Mouse (Mus musculus): Measurements from ENCODE around the gene Prkd2. TPM values are rescaled to one million over a fixed set of nuclear protein-coding genes. Genes with fewer than 3 reads are reported as not detected.

Gene Prkd2
- polyA plus RNA-seq, 1 experiment from 2014 or later: 11.6 TPM

GRCm38 (mm10) chr7:16837916-16838803 lies 4.5 kb upstream of the Prkd2 start:
- H3K4me3 ChIP-seq (ENCODE audit: low read depth, low read length): no peak overlapping the region
- H3K27ac ChIP-seq (ENCODE audit: low read depth, low read length): no peak overlapping the region
- no peak for ATAC-seq (replicated peaks; ENCODE audit: insufficient number of reproducible peaks, low FRiP score, low TSS enrichment)
- H3K4me1 ChIP-seq (ENCODE audit: control insufficient read depth, insufficient read depth, low read length): no peaks in the 10 kb centered on the region; the same call in 1 of the 2 replicates
- 92% methylated on average over 18 of the region's 18 CpGs for WGBS (ENCODE audit: insufficient replicate concordance)
- H3K9ac ChIP-seq (ENCODE audit: low read depth, low read length): no peak overlapping the region
- no peaks in the 10 kb centered on the region for H3K9me3 ChIP-seq (replicated peaks; ENCODE audit: control insufficient read depth, low read length)
- peaks cover 53% of the 10 kb centered on the region for H3K36me3 ChIP-seq (ENCODE audit: control insufficient read depth, insufficient read depth, low read length)
- H3K4me2 ChIP-seq: no peak overlapping the region
- H3K27me3 ChIP-seq (ENCODE audit: control insufficient read depth, insufficient read depth, low read length): no peaks in the 10 kb centered on the region

DNA sequence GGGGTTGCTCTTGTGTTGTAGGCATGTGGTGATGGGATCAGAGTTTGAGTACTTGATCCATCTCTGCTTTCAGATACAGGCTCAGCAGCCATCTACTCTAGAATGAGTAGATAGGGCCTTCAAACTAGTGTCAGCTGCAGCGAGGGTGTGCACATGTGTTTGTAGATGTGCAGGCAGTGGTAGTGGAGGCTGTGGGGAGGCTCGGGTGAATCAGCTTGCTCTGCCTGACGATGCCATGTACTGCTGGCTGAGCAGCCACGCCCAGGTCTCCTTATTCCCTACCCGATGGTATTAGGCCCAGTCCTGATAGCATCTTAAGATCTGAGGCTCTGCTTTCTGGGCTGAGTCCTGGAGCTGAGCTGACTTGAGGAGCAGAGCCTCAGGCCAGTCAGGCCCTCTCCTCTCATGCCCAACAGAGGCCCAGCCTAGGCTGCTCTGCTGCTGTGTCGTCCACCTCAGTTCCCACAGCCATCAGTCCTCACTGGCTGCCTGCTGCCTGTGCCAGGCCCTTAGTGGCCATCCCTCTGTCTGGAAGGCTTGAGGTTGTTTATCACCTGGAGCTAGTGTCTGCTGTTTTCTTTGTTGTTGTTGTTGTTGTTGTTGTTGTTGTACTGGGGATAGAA lies 3.8 kb upstream of the Prkd2 start:
- Histone ChIP-seq H3K4me3 (ENCODE audit: low read depth, low read length) (no peak overlapping the region), H3K27me3 (ENCODE audit: control insufficient read depth, insufficient read depth, low read length) (no peaks in the 10 kb centered on the region), H3K36me3 (ENCODE audit: control insufficient read depth, insufficient read depth, low read length) (peaks cover 46% of the 10 kb centered on the region), H3K9ac (ENCODE audit: low read depth, low read length) (0 out of 2 replicates have a peak overlapping the region, but pooled peaks have one; percentile 7), H3K4me1 (ENCODE audit: control insufficient read depth, insufficient read depth, low read length) (peaks cover 1% of the 10 kb centered on the region), H3K27ac (ENCODE audit: low read depth, low read length) (no peak overlapping the region), H3K9me3 (replicated peaks; ENCODE audit: control insufficient read depth, low read length) (no peaks in the 10 kb centered on the region), H3K4me2 (no peak overlapping the region)
- 79% methylated on average over 6 of the region's 6 CpGs for WGBS (ENCODE audit: insufficient replicate concordance)
- ATAC-seq (replicated peaks; ENCODE audit: insufficient number of reproducible peaks, low FRiP score, low TSS enrichment): no peak

DNA sequence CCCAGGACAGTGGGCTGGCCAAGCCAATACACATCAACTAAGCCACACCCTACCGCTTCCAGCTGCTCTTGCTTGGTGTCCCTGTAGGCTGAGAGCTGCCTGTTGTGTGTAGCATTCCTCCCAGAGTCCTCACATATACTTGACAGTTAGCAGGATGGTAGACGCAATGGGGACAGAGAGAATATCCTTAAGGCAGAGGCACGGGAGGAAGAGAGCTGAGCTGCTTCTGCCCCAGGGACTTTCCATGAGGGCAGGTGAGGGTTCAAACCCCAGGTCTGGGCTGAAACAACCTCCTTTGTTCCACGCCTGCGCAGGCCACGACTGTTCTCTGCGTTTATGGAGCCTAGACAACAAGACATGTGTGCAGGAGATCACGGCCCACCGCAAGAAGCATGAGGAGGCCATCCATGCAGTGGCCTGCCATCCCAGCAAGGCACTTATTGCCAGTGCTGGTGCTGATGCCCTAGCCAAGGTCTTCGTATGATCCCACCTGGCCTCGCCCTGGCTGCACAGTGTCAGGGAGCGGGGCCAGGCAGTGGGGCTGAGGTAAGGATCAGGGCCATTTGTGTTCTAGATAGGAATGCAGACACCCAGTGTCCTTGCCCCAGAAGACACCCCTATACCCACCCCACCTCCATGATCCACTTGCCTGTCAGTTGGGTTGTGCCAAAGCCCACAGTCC lies 3.1 kb upstream of the Prkd2 start:
- H3K9ac ChIP-seq (ENCODE audit: low read depth, low read length): no peak overlapping the region
- H3K4me2 ChIP-seq: no peak overlapping the region
- H3K4me1 ChIP-seq (ENCODE audit: control insufficient read depth, insufficient read depth, low read length): peaks cover 7% of the 10 kb centered on the region
- H3K36me3 ChIP-seq (ENCODE audit: control insufficient read depth, insufficient read depth, low read length): peaks cover 41% of the 10 kb centered on the region
- WGBS (ENCODE audit: insufficient replicate concordance): 93% methylated on average over 12 of the region's 12 CpGs
- H3K27me3 ChIP-seq (ENCODE audit: control insufficient read depth, insufficient read depth, low read length): no peaks in the 10 kb centered on the region
- no peaks in the 10 kb centered on the region for H3K9me3 ChIP-seq (replicated peaks; ENCODE audit: control insufficient read depth, low read length)
- ATAC-seq (replicated peaks; ENCODE audit: insufficient number of reproducible peaks, low FRiP score, low TSS enrichment): no peak
- H3K4me3 ChIP-seq (ENCODE audit: low read depth, low read length): no peak overlapping the region
- H3K27ac ChIP-seq (ENCODE audit: low read depth, low read length): no peak overlapping the region

GRCm38 (mm10) chr7:16840109-16840491 lies 2.6 kb upstream of the Prkd2 start:
- Histone ChIP-seq H3K4me2 (no peak overlapping the region), H3K9ac (ENCODE audit: low read depth, low read length) (no peak overlapping the region), H3K36me3 (ENCODE audit: control insufficient read depth, insufficient read depth, low read length) (peaks cover 36% of the 10 kb centered on the region), H3K27ac (ENCODE audit: low read depth, low read length) (no peak overlapping the region), H3K4me1 (ENCODE audit: control insufficient read depth, insufficient read depth, low read length) (peaks cover 9% of the 10 kb centered on the region), H3K9me3 (replicated peaks; ENCODE audit: control insufficient read depth, low read length) (no peaks in the 10 kb centered on the region), H3K4me3 (ENCODE audit: low read depth, low read length) (no peak overlapping the region), H3K27me3 (ENCODE audit: control insufficient read depth, insufficient read depth, low read length) (no peaks in the 10 kb centered on the region)
- whole genome bisulfite sequencing (ENCODE audit: insufficient replicate concordance): 89% methylated on average over 2 of the region's 2 CpGs
- ATAC-seq (replicated peaks; ENCODE audit: insufficient number of reproducible peaks, low FRiP score, low TSS enrichment): no peak

DNA sequence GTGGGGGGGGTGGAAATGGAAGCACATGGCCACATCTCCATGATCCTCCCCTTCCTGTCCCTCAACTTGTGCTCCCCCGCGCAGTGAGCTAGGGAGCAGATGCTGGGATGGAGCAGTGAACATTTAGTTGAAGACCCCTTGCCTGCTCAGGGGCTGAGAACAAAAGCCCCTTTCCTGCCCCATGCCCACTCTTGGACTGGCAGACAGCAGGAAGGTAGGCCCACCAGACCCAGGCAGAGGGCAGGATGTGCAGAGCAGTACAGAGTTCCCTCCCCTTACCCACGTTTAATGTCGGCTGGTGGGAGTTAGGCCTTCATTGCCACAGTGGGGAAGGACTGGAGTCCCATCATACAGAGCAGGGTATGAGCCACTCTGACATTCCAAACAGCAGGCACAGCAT lies 1.6 kb upstream of the Prkd2 start:
- Histone ChIP-seq H3K36me3 (ENCODE audit: control insufficient read depth, insufficient read depth, low read length) (peaks cover 35% of the 10 kb centered on the region), H3K9me3 (replicated peaks; ENCODE audit: control insufficient read depth, low read length) (no peaks in the 10 kb centered on the region), H3K4me2 (no peak overlapping the region; the same call in 1 of the 2 replicates), H3K27ac (ENCODE audit: low read depth, low read length) (no peak overlapping the region), H3K9ac (ENCODE audit: low read depth, low read length) (no peak overlapping the region), H3K27me3 (ENCODE audit: control insufficient read depth, insufficient read depth, low read length) (no peaks in the 10 kb centered on the region), H3K4me3 (ENCODE audit: low read depth, low read length) (no peak overlapping the region), H3K4me1 (ENCODE audit: control insufficient read depth, insufficient read depth, low read length) (peaks cover 13% of the 10 kb centered on the region)
- WGBS (ENCODE audit: insufficient replicate concordance): 77% methylated on average over 4 of the region's 4 CpGs
- no peak for ATAC-seq (replicated peaks; ENCODE audit: insufficient number of reproducible peaks, low FRiP score, low TSS enrichment)

- H3K36me3 ChIP-seq (ENCODE audit: control insufficient read depth, insufficient read depth, low read length): peaks cover 35% of the 10 kb centered on the region
- peaks cover 13% of the 10 kb centered on the region for H3K4me1 ChIP-seq (ENCODE audit: control insufficient read depth, insufficient read depth, low read length)
- no peaks in the 10 kb centered on the region for H3K27me3 ChIP-seq (ENCODE audit: control insufficient read depth, insufficient read depth, low read length)
- H3K27ac ChIP-seq (ENCODE audit: low read depth, low read length): peak overlapping the region; percentile 78
- no peak for ATAC-seq (replicated peaks; ENCODE audit: insufficient number of reproducible peaks, low FRiP score, low TSS enrichment)
- H3K4me2 ChIP-seq: peak overlapping the region; percentile 93
- H3K9me3 ChIP-seq (replicated peaks; ENCODE audit: control insufficient read depth, low read length): no peaks in the 10 kb centered on the region
- H3K4me3 ChIP-seq (ENCODE audit: low read depth, low read length): peak overlapping the region; percentile 63
- peak overlapping the region; percentile 78 for H3K9ac ChIP-seq (ENCODE audit: low read depth, low read length)
- 36% methylated on average over 11 of the region's 11 CpGs for WGBS (ENCODE audit: insufficient replicate concordance)
Measured at GRCm38 (mm10) chr7:16841561-16842560, 841 bp upstream of the Prkd2 start.

- Histone ChIP-seq H3K36me3 (ENCODE audit: control insufficient read depth, insufficient read depth, low read length) (peaks cover 21% of the 10 kb centered on the region), H3K9ac (ENCODE audit: low read depth, low read length) (peak overlapping the region; percentile 78), H3K4me3 (ENCODE audit: low read depth, low read length) (peak overlapping the region; percentile 63), H3K9me3 (replicated peaks; ENCODE audit: control insufficient read depth, low read length) (no peaks in the 10 kb centered on the region), H3K27me3 (ENCODE audit: control insufficient read depth, insufficient read depth, low read length) (no peaks in the 10 kb centered on the region), H3K4me1 (ENCODE audit: control insufficient read depth, insufficient read depth, low read length) (peaks cover 13% of the 10 kb centered on the region), H3K4me2 (peak overlapping the region; percentile 93), H3K27ac (ENCODE audit: low read depth, low read length) (peak overlapping the region; percentile 78)
- WGBS (ENCODE audit: insufficient replicate concordance): 2% methylated on average over 33 of the region's 33 CpGs
- ATAC-seq (replicated peaks; ENCODE audit: insufficient number of reproducible peaks, low FRiP score, low TSS enrichment): no peak
Measured at GRCm38 (mm10) chr7:16843441-16844171, 904 bp downstream of the Prkd2 start.

All from heart, embryonic 11.5 days (tissue).